Mouse (Mus musculus): ENCODE data around the gene Padi3. TPM values are rescaled to one million over a fixed set of nuclear protein-coding genes. Genes with fewer than 3 reads are reported as not detected.
A peak's percentile ranks its signal among the peaks of the same experiment; 100 is the strongest.

Padi3 gene
- polyA plus RNA-seq, 1 experiment from 2014 or later, result 0.10 TPM

DNA sequence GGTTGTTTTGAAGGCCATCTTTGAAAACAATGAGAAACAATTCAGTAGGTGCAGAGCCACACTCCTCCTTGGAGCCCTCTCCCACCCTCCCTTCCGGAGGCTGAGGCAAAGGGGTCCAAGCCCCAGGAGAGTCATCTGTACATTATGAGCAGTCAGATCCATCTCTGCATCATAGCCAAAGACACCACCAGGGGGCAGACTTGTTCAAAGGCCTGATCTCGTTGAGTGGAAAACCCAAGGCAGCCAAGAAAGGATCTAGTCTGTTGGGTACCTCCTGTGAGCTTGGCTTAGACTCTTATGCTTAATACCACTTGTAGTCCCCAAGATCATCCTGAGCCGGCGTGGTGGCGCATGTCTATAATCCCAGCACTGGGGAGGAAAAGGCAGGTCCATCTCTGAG is 11.5 kb upstream of the Padi3 start:
- Histone ChIP-seq H3K27ac (ENCODE audit: low read length) (no peak overlapping the region), H3K27me3 (ENCODE audit: insufficient read depth, low read length) (no peaks in the 10 kb centered on the region), H3K36me3 (ENCODE audit: insufficient read depth, low read length) (no peaks in the 10 kb centered on the region), H3K4me2 (replicated peaks; ENCODE audit: low read depth, low read length) (no peak overlapping the region), H3K4me1 (ENCODE audit: insufficient read depth, low read length) (no peaks in the 10 kb centered on the region), H3K9ac (replicated peaks; ENCODE audit: low read length) (no peak overlapping the region), H3K4me3 (ENCODE audit: low read length) (no peak overlapping the region), H3K9me3 (ENCODE audit: low read length) (peaks cover 14% of the 10 kb centered on the region)
- 75% methylated on average over 5 of the region's 5 CpGs for WGBS
- ATAC-seq (ENCODE audit: low FRiP score, low TSS enrichment), result no peak

DNA sequence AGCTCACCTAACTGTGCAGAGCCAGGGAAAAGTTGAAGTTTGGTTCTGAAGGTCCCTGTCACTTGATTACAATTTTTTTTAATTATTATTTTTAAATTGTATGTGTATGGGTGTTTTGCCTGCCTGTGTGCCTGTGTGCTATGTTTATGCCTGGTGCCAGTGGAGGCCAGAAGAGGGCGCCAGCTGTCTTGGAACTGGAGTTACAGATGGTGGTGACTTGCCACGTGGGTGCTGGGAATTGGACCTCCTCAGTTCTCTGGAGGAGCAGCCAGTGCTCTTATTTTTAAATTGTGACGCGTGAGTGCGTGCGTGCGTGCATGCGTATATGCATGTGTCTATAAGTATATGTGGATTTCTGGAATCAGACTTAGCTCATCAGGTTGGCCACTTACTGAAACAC is 7.0 kb upstream of the Padi3 start:
- no peak overlapping the region for H3K9ac ChIP-seq (replicated peaks; ENCODE audit: low read length)
- H3K4me1 ChIP-seq (ENCODE audit: insufficient read depth, low read length), result peaks cover 29% of the 10 kb centered on the region
- 90% methylated on average over 8 of the region's 8 CpGs for WGBS
- H3K9me3 ChIP-seq (ENCODE audit: low read length), result no peaks in the 10 kb centered on the region
- no peak overlapping the region for H3K27ac ChIP-seq (ENCODE audit: low read length)
- no peak overlapping the region for H3K4me2 ChIP-seq (replicated peaks; ENCODE audit: low read depth, low read length)
- no peak for ATAC-seq (ENCODE audit: low FRiP score, low TSS enrichment)
- no peaks in the 10 kb centered on the region for H3K27me3 ChIP-seq (ENCODE audit: insufficient read depth, low read length)
- H3K36me3 ChIP-seq (ENCODE audit: insufficient read depth, low read length), result no peaks in the 10 kb centered on the region
- H3K4me3 ChIP-seq (ENCODE audit: low read length), result no peak overlapping the region

DNA sequence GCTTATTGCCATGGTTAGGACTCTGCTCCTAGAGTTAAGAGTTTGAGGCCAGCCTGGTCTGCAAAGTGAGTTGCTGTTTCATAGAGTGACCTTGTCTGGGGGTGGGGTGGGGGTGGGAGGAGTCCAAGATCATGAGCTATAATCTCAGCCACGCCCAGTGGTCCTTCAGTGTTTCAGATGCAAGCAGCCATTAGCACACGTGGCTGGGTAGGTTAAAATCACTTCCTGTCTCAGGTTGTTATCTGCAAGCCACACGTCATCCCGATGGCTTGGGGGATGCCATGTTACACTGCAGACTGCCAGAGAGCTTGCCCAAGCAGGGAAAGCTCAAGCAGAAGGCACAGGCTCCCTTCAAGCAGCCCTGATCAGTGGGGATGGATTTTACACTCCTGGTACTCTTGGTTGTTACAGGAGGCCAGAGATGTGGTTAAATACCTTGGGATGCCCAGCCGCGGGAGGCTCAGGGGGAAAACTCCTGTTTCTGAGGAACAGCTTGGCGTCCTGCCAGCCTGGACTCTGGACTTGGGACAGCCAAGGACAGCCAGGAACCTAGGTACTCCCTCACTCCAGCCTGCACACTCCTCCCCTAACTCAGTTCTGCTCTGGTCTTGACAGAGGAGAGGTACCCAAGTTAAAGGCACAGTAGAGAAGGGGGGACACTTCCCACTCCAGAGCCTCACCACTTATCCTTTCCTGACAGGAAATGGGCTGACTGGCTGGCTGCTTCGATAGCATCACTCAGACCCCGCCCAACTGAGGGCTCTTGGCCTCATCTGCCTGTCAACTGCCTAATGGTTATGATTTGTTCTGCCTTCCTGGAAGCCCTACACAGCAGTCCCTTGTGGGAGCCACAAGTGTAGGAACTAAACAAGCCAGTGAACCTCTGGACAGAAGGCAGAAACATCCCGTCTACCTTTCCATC is 5.8 kb upstream of the Padi3 start:
- no peak for ATAC-seq (ENCODE audit: low FRiP score, low TSS enrichment)
- H3K36me3 ChIP-seq (ENCODE audit: insufficient read depth, low read length), result no peaks in the 10 kb centered on the region
- H3K4me1 ChIP-seq (ENCODE audit: insufficient read depth, low read length), result peaks cover 36% of the 10 kb centered on the region
- no peaks in the 10 kb centered on the region for H3K27me3 ChIP-seq (ENCODE audit: insufficient read depth, low read length)
- no peak overlapping the region for H3K9ac ChIP-seq (replicated peaks; ENCODE audit: low read length)
- no peak overlapping the region for H3K4me2 ChIP-seq (replicated peaks; ENCODE audit: low read depth, low read length)
- no peak overlapping the region for H3K27ac ChIP-seq (ENCODE audit: low read length)
- no peaks in the 10 kb centered on the region for H3K9me3 ChIP-seq (ENCODE audit: low read length)
- H3K4me3 ChIP-seq (ENCODE audit: low read length), result no peak overlapping the region
- WGBS, result 41% methylated on average over 10 of the region's 10 CpGs

DNA sequence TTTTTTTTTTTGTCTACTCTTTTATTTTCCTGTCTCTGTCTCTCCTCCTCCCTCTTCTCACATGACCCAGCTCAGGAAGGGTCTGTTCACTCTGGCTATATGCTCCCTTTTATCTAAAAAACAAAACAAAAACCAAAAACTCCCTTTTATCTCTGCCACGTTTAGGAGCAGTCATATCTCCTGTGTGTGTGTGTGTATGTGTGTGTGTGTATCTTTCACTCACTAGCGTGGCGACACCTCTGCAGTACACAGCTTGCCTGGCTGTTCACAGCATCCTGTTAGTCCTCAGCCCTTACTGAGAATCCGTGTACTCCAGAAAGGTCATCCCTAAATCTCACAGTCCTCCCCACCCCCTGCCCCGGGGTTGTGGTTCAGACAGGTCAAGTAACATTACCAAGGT is 5.0 kb upstream of the Padi3 start:
- H3K4me2 ChIP-seq (replicated peaks; ENCODE audit: low read depth, low read length), result no peak overlapping the region
- H3K9ac ChIP-seq (replicated peaks; ENCODE audit: low read length), result no peak overlapping the region
- no peak overlapping the region for H3K4me3 ChIP-seq (ENCODE audit: low read length)
- H3K36me3 ChIP-seq (ENCODE audit: insufficient read depth, low read length), result no peaks in the 10 kb centered on the region
- H3K4me1 ChIP-seq (ENCODE audit: insufficient read depth, low read length), result peaks cover 36% of the 10 kb centered on the region
- H3K9me3 ChIP-seq (ENCODE audit: low read length), result no peaks in the 10 kb centered on the region
- H3K27ac ChIP-seq (ENCODE audit: low read length), result no peak overlapping the region
- H3K27me3 ChIP-seq (ENCODE audit: insufficient read depth, low read length), result no peaks in the 10 kb centered on the region
- WGBS, result 57% methylated on average over 5 of the region's 5 CpGs
- ATAC-seq (ENCODE audit: low FRiP score, low TSS enrichment), result no peak

DNA sequence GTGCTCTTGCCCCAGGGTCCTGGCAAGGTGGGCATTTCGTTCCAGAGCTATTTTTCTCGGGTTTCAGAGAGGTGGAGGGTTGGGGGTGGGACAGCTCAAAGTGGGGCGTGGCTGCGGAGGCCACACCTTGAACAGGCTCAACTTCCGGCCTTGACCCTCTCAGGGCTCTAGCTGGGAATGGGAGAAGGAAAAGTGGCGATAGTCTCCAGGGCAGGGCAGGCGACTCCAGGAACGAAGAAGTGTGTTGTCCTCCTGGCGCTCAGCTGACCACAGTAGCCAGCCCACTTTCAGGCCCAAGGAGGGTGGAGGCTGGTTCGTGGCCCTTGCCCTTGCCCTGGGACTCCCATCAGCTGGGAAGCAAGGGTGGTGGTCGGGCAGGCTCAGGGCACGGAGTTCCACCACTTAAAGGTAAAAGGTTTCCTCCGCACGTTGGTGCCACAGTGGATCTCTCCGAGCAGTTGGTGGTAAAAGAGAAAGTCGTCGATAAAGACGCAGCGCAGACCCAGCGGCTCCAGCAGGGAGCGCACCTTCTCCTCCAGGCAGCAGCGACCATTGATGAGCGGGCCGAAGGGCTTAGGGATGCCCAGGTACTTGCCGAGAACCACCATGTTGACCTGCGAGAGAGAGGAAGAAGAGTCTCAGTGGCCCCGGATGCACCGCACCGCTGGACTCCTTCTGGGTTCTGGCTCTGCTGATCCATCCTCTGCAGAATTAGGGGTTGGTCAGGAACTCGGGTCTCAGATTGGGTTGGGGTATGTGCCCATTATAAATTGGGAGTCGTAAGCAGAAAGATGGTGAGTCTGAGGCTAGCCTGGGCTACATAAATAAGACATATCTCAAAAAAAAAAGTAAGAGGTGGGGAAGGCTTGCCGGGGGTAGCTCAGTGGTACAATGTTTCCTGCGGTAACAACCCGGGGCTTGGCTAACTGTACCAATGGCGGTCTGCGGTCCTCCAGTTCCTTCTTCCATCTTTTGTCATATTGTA is 4.1 kb upstream of the Padi3 start:
- Histone ChIP-seq H3K27ac (ENCODE audit: low read length) (peak overlapping the region; percentile 67), H3K9me3 (ENCODE audit: low read length) (no peaks in the 10 kb centered on the region), H3K9ac (replicated peaks; ENCODE audit: low read length) (peak overlapping the region; percentile 66), H3K27me3 (ENCODE audit: insufficient read depth, low read length) (no peaks in the 10 kb centered on the region; the same call in 1 of the 2 replicates), H3K4me2 (replicated peaks; ENCODE audit: low read depth, low read length) (peak overlapping the region; percentile 84), H3K4me3 (ENCODE audit: low read length) (peak overlapping the region; percentile 49), H3K36me3 (ENCODE audit: insufficient read depth, low read length) (no peaks in the 10 kb centered on the region), H3K4me1 (ENCODE audit: insufficient read depth, low read length) (peaks cover 36% of the 10 kb centered on the region)
- ATAC-seq (ENCODE audit: low FRiP score, low TSS enrichment), result peak; percentile 70
- 26% methylated on average over 36 of the region's 36 CpGs for WGBS

DNA sequence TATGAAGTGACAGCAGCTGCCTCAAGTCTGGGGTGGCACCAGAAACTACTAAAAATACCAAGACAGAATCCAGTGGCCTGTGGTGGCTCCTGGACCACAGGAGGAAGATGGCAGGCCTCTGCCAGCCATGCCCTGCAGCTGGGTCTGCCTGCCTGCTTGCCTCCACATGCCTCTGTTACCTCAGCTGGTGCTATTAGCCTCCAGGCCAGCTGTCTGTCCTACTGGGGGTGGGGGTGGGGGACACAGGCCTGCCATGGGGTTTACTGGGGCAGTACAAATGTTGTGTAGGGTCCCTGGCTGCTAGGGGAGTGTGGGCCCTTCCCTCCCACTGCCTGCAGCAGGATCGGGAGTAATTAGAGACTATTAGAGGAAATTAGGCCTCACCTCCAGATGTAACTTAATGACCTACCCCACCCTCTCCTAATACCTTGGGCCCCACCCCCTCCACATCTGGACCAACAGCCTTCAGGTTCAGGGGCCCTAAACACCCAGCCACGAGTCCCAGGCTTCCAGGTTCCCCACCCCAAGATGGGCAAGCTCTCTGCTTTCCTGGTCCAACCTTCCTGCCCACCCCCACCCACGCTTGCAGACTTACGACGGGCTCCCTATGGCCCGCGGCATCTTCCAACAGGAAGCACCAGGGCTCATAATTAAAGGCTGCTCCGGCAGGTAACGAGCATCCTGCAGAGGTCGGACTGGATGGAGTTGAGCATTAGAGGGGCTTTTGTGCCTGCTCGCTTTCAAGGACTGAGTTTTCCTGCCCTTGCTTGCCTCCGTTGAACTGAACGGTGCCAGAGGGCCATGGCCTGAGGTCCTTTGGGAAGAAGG is 3.1 kb upstream of the Padi3 start:
- Histone ChIP-seq H3K27ac (ENCODE audit: low read length) (peak overlapping the region; percentile 16; the same call in 1 of the 2 replicates), H3K36me3 (ENCODE audit: insufficient read depth, low read length) (no peaks in the 10 kb centered on the region), H3K9me3 (ENCODE audit: low read length) (no peaks in the 10 kb centered on the region), H3K27me3 (ENCODE audit: insufficient read depth, low read length) (no peaks in the 10 kb centered on the region; the same call in 1 of the 2 replicates), H3K4me1 (ENCODE audit: insufficient read depth, low read length) (peaks cover 36% of the 10 kb centered on the region), H3K4me3 (ENCODE audit: low read length) (peak overlapping the region; percentile 49), H3K4me2 (replicated peaks; ENCODE audit: low read depth, low read length) (peak overlapping the region; percentile 84), H3K9ac (replicated peaks; ENCODE audit: low read length) (peak overlapping the region; percentile 66)
- 9% methylated on average over 13 of the region's 13 CpGs for whole genome bisulfite sequencing
- no peak for ATAC-seq (ENCODE audit: low FRiP score, low TSS enrichment)

DNA sequence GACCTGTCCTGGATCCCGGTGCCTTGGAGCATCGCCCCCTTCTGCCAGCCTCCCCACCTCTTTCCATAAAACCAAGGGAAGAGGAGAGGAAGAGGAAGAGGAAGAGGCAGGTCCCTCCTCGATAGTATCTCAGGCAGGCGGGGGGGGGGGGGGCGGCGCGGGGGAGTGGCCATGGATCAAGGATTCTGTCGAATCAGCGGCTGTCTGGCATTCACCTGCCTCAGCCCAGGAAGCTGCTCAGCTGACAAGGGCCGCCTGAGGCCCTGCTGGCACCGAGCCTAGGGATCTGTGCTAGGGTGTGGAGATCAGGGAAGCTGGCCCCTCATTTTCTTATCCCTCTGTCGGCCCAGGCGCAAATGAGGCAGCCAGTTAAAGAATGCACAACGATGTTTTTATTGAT is 2.2 kb upstream of the Padi3 start:
- ATAC-seq (ENCODE audit: low FRiP score, low TSS enrichment), result no peak
- WGBS, result 12% methylated on average over 12 of the region's 14 CpGs
- Histone ChIP-seq H3K36me3 (ENCODE audit: insufficient read depth, low read length) (no peaks in the 10 kb centered on the region), H3K4me1 (ENCODE audit: insufficient read depth, low read length) (peaks cover 36% of the 10 kb centered on the region), H3K27ac (ENCODE audit: low read length) (no peak overlapping the region), H3K9me3 (ENCODE audit: low read length) (no peaks in the 10 kb centered on the region), H3K9ac (replicated peaks; ENCODE audit: low read length) (no peak overlapping the region), H3K4me3 (ENCODE audit: low read length) (no peak overlapping the region), H3K4me2 (replicated peaks; ENCODE audit: low read depth, low read length) (no peak overlapping the region; the same call in 1 of the 2 replicates), H3K27me3 (ENCODE audit: insufficient read depth, low read length) (no peaks in the 10 kb centered on the region; the same call in 1 of the 2 replicates)

DNA sequence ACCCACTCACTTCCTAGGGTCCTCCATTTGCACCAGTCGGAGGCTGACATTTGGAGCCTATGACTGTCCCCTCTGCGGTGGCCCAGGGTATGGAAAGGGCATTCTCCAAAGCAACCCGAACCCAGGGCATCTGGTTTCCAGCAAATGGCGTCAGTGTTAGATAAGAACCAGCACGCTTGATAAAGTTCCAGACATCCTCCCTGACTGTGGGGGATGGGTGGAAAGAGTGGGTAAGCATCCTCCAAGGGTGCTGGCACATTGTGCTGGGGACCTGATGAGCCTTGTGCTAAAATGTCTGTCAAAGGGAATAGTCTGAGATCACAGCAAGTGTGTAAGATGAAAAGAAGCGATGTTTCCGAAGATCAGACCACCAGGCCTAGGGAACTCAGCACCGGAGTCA is 1.7 kb upstream of the Padi3 start:
- no peak overlapping the region; the same call in 1 of the 2 replicates for H3K4me2 ChIP-seq (replicated peaks; ENCODE audit: low read depth, low read length)
- no peaks in the 10 kb centered on the region for H3K9me3 ChIP-seq (ENCODE audit: low read length)
- no peaks in the 10 kb centered on the region; the same call in 1 of the 2 replicates for H3K27me3 ChIP-seq (ENCODE audit: insufficient read depth, low read length)
- no peak for ATAC-seq (ENCODE audit: low FRiP score, low TSS enrichment)
- no peak overlapping the region for H3K9ac ChIP-seq (replicated peaks; ENCODE audit: low read length)
- WGBS, result 53% methylated on average over 8 of the region's 8 CpGs
- no peak overlapping the region for H3K4me3 ChIP-seq (ENCODE audit: low read length)
- peaks cover 36% of the 10 kb centered on the region for H3K4me1 ChIP-seq (ENCODE audit: insufficient read depth, low read length)
- no peaks in the 10 kb centered on the region for H3K36me3 ChIP-seq (ENCODE audit: insufficient read depth, low read length)
- H3K27ac ChIP-seq (ENCODE audit: low read length), result no peak overlapping the region

DNA sequence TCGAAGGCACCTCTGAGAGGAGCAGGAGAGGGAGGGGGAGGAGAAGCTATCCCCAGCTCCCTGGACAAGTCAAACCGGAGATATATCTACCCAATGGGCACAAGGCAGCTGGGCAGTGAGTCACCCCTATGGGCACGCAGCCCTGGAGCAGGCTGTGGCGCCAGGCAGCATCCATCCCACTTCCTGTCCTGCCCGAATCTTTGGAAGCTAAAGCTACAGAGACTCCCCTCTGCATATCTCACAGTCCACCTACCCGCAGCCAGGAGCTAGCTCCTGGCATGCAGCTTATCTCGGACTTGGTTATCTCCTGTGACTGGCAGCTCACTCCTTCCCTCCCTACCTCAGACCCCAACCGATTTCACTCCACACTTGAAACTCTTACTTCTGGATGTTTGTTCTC is 1.3 kb downstream of the Padi3 start:
- 72% methylated on average over 8 of the region's 8 CpGs for WGBS
- Histone ChIP-seq H3K9ac (replicated peaks; ENCODE audit: low read length) (no peak overlapping the region), H3K36me3 (ENCODE audit: insufficient read depth, low read length) (no peaks in the 10 kb centered on the region), H3K4me3 (ENCODE audit: low read length) (no peak overlapping the region), H3K4me2 (replicated peaks; ENCODE audit: low read depth, low read length) (no peak overlapping the region), H3K27me3 (ENCODE audit: insufficient read depth, low read length) (no peaks in the 10 kb centered on the region; the same call in 1 of the 2 replicates), H3K27ac (ENCODE audit: low read length) (no peak overlapping the region), H3K9me3 (ENCODE audit: low read length) (no peaks in the 10 kb centered on the region), H3K4me1 (ENCODE audit: insufficient read depth, low read length) (peaks cover 24% of the 10 kb centered on the region)
- ATAC-seq (ENCODE audit: low FRiP score, low TSS enrichment), result no peak
